Mouse (Mus musculus) liver, embryonic 15.5 days (tissue): ENCODE measurements at regions not wholly inside any gene's neighbourhood (a gene's known extent, or its start where the extent isn't known, plus 50 kb on each side); places are given as distances from the start of the nearest gene placed in this dataset.

Source experiments
- ATAC-seq: fragments of 200-750 bp; cut with Nextera tagmentation; 2 replicates; pipeline ENCODE4 v1.8.0; 2017; ENCODE audit warnings: moderate number of reproducible peaks, mild to moderate bottlenecking, moderate library complexity; ENCODE audit not compliant: insufficient read depth
- H3K27ac ChIP-seq: fragments of 300-500 bp; sonication (generic); replicated peaks from 2 replicates; pipeline ENCODE4 v1.5.1; 2015; ENCODE audit warnings: mild to moderate bottlenecking, inconsistent platforms
- H3K27me3 ChIP-seq: fragments of 300-500 bp; sonication (generic); 2 replicates; pipeline ENCODE4 v1.6.1; 2015; ENCODE audit warnings: mild to moderate bottlenecking, inconsistent platforms
- H3K36me3 ChIP-seq: fragments of 300-500 bp; sonication (generic); replicated peaks from 2 replicates; pipeline ENCODE4 v1.6.1; 2015; ENCODE audit warnings: moderate library complexity, mild to moderate bottlenecking, inconsistent platforms
- H3K4me1 ChIP-seq: fragments of 300-500 bp; sonication (generic); replicated peaks from 2 replicates; pipeline ENCODE4 v1.6.1; 2015; ENCODE audit warnings: inconsistent platforms
- H3K4me2 ChIP-seq: fragments of 300-500 bp; sonication (generic); 2 replicates; pipeline ENCODE4 v1.6.1; 2015; ENCODE audit warnings: moderate library complexity, mild to moderate bottlenecking, inconsistent platforms
- H3K4me3 ChIP-seq: fragments of 300-500 bp; sonication (generic); replicated peaks from 2 replicates; pipeline ENCODE4 v1.5.1; 2015; ENCODE audit warnings: mild to moderate bottlenecking, inconsistent platforms
- H3K9ac ChIP-seq: fragments of 300-500 bp; sonication (generic); 2 replicates; pipeline ENCODE4 v1.6.1; 2015; ENCODE audit warnings: moderate library complexity, mild to moderate bottlenecking, inconsistent platforms
- H3K9me3 ChIP-seq: fragments of 300-500 bp; sonication (generic); replicated peaks from 2 replicates; pipeline ENCODE4 v1.6.1; 2016; ENCODE audit warnings: inconsistent platforms
- WGBS: fragments of 180-500 bp; shearing (Covaris S2); methylation state at CpG from one replicate; pipeline ENCODE4 v1.1.7; 2015; ENCODE audit warnings: mixed read lengths; ENCODE audit not compliant: insufficient replicate concordance; 5-methylcytosine and 5-hydroxymethylcytosine counted together

GRCm38 (mm10) chr9:61216012-61216770, 156.0 kb upstream of the Tle3 start:
- Histone ChIP-seq H3K9ac (no peak overlapping the region), H3K27ac (no peak overlapping the region), H3K9me3 (no peaks in the 10 kb centered on the region), H3K4me3 (no peak overlapping the region), H3K27me3 (peaks cover 4% of the 10 kb centered on the region; the same call in 1 of the 2 replicates), H3K4me2 (no peak overlapping the region), H3K4me1 (no peaks in the 10 kb centered on the region), H3K36me3 (no peaks in the 10 kb centered on the region)
- WGBS, result 64% methylated on average over 13 of the region's 13 CpGs
- ATAC-seq, result no peak

- no peaks in the 10 kb centered on the region for H3K4me1 ChIP-seq
- no peak overlapping the region for H3K4me2 ChIP-seq
- H3K27me3 ChIP-seq, result no peaks in the 10 kb centered on the region; the same call in 1 of the 2 replicates
- ATAC-seq, result no peak
- no peaks in the 10 kb centered on the region for H3K9me3 ChIP-seq
- no peak overlapping the region for H3K4me3 ChIP-seq
- 67% methylated on average over 9 of the region's 9 CpGs for WGBS
- H3K36me3 ChIP-seq, result no peaks in the 10 kb centered on the region
- H3K9ac ChIP-seq, result no peak overlapping the region
- no peak overlapping the region for H3K27ac ChIP-seq
Observed at GRCm38 (mm10) chr9:61220017-61220416, 152.1 kb upstream of the Tle3 start.

GRCm38 (mm10) chr9:61222212-61223003, 149.8 kb upstream of the Tle3 start:
- no peaks in the 10 kb centered on the region for H3K36me3 ChIP-seq
- no peaks in the 10 kb centered on the region for H3K4me1 ChIP-seq
- no peaks in the 10 kb centered on the region for H3K27me3 ChIP-seq
- no peak for ATAC-seq
- H3K9me3 ChIP-seq, result no peaks in the 10 kb centered on the region
- 88% methylated on average over 18 of the region's 18 CpGs for WGBS
- H3K27ac ChIP-seq, result no peak overlapping the region
- no peak overlapping the region for H3K4me2 ChIP-seq
- no peak overlapping the region for H3K4me3 ChIP-seq
- H3K9ac ChIP-seq, result no peak overlapping the region

DNA sequence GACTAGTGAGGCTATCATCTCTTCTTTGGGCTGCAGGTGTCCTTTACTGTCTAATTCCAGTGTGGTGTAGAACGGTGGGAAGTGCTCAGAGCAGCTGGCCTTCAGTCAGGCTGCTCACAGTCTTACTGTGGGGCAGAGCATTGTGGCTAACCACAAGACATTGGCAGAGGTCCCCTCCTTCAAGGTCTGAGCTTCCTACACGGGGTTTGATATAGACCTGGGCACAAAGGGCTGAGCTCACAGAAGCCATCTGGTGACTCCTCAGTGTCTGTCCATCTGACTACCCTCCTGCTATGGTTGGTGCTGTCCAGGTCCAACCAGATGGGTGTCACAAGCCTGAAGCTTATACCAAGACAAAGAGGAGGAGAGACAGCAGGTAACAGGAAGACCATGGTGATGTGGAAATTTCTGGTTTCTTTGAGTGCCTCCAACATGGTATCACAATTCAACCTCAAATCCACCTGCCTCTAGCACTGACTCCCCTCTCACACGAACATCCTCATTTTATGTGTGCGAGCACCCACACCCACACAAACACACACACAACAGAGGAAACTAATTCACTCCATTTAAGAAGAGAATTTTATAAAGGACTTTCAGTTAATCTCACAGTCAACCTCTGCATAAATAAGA, 147.0 kb upstream of the Tle3 start:
- WGBS, result 28% methylated on average over 4 of the region's 4 CpGs
- no peaks in the 10 kb centered on the region for H3K4me1 ChIP-seq
- H3K36me3 ChIP-seq, result no peaks in the 10 kb centered on the region
- no peak overlapping the region for H3K4me3 ChIP-seq
- ATAC-seq, result no peak
- H3K27me3 ChIP-seq, result no peaks in the 10 kb centered on the region
- H3K9ac ChIP-seq, result no peak overlapping the region
- no peak overlapping the region for H3K4me2 ChIP-seq
- H3K27ac ChIP-seq, result no peak overlapping the region
- H3K9me3 ChIP-seq, result no peaks in the 10 kb centered on the region

- Histone ChIP-seq H3K27me3 (no peaks in the 10 kb centered on the region), H3K9ac (no peak overlapping the region), H3K4me3 (no peak overlapping the region), H3K9me3 (no peaks in the 10 kb centered on the region), H3K27ac (no peak overlapping the region), H3K4me1 (no peaks in the 10 kb centered on the region), H3K4me2 (no peak overlapping the region), H3K36me3 (no peaks in the 10 kb centered on the region)
- no peak for ATAC-seq
- 52% methylated on average over 1 of the region's 1 CpGs for WGBS
Observed at GRCm38 (mm10) chr9:61225882-61226281, 146.3 kb upstream of the Tle3 start.

GRCm38 (mm10) chr9:61226596-61227384, 145.4 kb upstream of the Tle3 start:
- Histone ChIP-seq H3K9ac (no peak overlapping the region), H3K4me3 (no peak overlapping the region), H3K9me3 (no peaks in the 10 kb centered on the region), H3K4me1 (no peaks in the 10 kb centered on the region), H3K4me2 (no peak overlapping the region), H3K36me3 (no peaks in the 10 kb centered on the region), H3K27me3 (no peaks in the 10 kb centered on the region), H3K27ac (no peak overlapping the region)
- 61% methylated on average over 11 of the region's 12 CpGs for WGBS
- ATAC-seq, result no peak

DNA sequence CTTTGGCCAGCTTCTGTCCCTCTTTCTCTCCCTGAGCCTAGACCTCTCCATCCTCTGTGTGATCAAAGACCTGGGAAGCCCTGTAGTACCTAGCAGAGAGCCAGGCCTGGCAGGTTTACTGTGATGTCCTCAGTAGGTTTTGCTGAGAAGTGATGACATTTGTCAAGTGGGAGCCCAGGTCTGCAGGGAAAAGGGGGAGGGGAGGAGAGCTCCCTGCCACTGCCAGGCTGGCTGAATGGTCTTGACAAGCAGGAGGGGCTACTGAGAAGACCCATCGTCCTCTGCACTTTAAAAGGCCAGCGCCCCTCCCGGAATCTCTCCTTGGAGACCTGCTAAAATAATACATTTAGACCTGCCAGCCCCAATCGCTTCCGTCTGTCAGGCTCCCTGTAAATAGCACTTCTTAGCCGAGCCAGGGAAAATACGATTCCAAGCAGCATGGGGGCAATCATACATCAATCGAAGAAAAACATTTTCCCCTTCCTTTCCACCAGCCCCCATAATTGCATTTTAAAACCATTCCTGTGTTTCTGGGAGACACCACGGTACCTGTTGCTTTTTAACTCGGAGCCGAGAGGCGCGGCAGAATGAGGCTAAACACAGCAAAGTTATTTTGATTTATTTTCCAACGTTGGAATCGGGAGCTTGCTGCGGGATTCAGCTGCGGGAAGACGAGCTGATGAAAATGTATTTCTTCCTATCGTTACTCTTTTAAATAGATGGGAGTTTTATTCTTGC, 144.5 kb upstream of the Tle3 start:
- no peak for ATAC-seq
- Histone ChIP-seq H3K4me1 (no peaks in the 10 kb centered on the region), H3K27ac (no peak overlapping the region), H3K4me3 (no peak overlapping the region), H3K9ac (no peak overlapping the region), H3K9me3 (no peaks in the 10 kb centered on the region), H3K36me3 (no peaks in the 10 kb centered on the region), H3K4me2 (no peak overlapping the region), H3K27me3 (no peaks in the 10 kb centered on the region)
- 45% methylated on average over 19 of the region's 19 CpGs for WGBS

- no peak for ATAC-seq
- H3K9me3 ChIP-seq, result no peaks in the 10 kb centered on the region
- no peak overlapping the region for H3K27ac ChIP-seq
- no peaks in the 10 kb centered on the region for H3K36me3 ChIP-seq
- H3K4me3 ChIP-seq, result no peak overlapping the region
- no peaks in the 10 kb centered on the region for H3K4me1 ChIP-seq
- H3K9ac ChIP-seq, result no peak overlapping the region
- H3K27me3 ChIP-seq, result no peaks in the 10 kb centered on the region
- WGBS, result 67% methylated on average over 6 of the region's 6 CpGs
- no peak overlapping the region for H3K4me2 ChIP-seq
Observed at GRCm38 (mm10) chr9:61228230-61228631, 143.9 kb upstream of the Tle3 start.

- Histone ChIP-seq H3K36me3 (no peaks in the 10 kb centered on the region), H3K9me3 (no peaks in the 10 kb centered on the region), H3K4me3 (no peak overlapping the region), H3K4me1 (no peaks in the 10 kb centered on the region), H3K9ac (no peak overlapping the region), H3K4me2 (no peak overlapping the region), H3K27me3 (no peaks in the 10 kb centered on the region), H3K27ac (no peak overlapping the region)
- no peak for ATAC-seq
- WGBS, result 70% methylated on average over 4 of the region's 4 CpGs
Observed at GRCm38 (mm10) chr9:61230306-61230705, 141.9 kb upstream of the Tle3 start.

GRCm38 (mm10) chr9:61232630-61233029, 139.5 kb upstream of the Tle3 start:
- H3K27ac ChIP-seq, result no peak overlapping the region
- H3K36me3 ChIP-seq, result no peaks in the 10 kb centered on the region
- no peaks in the 10 kb centered on the region for H3K4me1 ChIP-seq
- no peaks in the 10 kb centered on the region for H3K9me3 ChIP-seq
- ATAC-seq, result no peak
- H3K9ac ChIP-seq, result no peak overlapping the region
- 34% methylated on average over 7 of the region's 7 CpGs for WGBS
- no peaks in the 10 kb centered on the region for H3K27me3 ChIP-seq
- no peak overlapping the region for H3K4me3 ChIP-seq
- no peak overlapping the region for H3K4me2 ChIP-seq
